Mouse (Mus musculus): ENCODE data around the gene Hmox1. TPM values are rescaled to one million over a fixed set of nuclear protein-coding genes. Genes with fewer than 3 reads are reported as not detected.

Gene Hmox1
- polyA plus RNA-seq, 1 experiment, result 24.1 TPM

DNA sequence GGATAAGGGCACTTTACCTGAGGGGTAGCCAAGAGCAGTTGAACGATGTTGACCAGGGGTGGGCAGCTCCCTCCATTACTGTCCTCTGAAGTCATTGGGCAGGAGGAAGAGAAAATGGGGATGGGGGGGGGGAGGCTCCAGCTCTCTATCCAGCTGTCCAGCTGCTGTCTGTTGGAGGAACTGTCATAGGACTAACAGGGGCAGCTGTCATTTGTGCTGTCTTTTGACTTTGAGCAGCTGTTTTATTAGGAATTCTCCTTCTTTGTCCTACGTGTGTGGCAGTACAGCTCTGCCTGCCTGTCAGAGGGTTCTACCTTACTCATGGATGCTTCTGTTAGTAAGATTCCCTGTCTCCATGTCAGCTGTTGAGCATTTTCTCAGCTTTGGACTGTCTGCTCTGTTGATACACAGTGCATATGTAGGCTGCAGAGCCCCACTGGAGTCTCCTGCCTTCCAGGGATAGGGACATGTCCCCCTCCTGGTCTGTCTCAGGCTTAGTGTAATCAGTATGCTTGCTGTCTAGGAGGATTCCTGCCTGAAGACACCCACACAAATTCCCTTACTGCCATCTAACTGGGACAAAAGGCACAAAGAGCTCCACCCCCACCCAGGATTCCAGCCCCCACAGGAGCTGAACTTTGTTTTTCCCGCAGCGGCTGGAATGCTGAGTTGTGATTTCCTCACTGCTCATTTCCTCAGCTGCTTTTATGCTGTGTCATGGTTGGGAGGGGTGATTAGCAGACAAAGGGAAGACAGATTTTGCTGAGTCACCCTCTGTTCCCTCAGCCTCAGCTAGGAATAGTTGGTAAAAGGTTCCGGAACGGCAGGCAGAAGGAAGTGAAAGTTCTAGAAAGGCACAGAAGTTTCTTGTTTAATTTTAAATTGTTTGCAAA lies 4.2 kb upstream of the Hmox1 start:
- DNase-seq (ENCODE audit: low spot score), result no peak

DNA sequence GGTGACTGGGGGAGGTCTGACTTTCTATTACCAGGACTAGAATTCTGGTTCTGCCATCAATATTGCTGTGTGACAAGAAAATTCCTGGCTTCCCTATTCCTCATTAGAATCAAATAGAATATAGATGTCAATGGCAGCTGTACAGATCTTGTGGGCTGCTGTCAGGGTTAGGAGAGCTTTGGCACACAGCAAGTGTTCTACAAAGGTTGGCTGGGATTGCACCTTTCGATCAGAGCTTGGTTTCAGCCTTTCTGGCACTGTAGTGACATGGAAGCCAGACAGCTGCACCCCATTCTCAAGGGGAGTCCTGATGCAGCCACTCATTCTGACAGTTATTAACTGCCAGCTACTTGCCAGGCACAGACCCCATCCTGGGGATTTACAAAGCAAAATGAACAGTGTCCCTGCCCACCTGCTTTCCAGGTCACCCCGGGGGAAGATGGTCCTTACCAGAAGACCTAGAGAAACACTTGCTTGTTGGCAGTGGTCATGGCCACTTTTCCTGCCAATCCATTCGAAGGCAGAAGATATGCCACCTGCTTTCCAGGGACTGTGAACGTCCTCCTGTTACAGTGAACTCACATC lies 2.5 kb upstream of the Hmox1 start:
- DNase-seq (ENCODE audit: low spot score), result no peak

DNA sequence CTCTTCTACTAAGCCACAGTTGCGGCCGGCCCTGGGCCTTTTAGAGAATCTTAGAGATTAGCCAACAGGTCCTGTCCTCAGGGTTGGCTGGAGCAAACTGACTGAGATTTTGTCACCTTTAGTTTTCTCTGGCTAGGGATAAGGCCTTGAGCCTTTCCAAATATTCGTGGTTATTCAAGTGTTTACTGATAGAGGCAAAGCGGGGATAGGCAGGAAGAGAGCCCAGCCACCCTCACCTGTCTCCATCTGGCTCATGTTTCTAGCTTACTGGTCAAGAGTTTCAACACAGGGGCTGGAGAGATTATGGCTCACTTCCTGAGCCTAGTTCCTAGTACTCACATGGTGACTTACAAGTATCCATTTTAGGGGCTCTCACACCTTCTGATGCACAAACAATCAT lies 9.5 kb downstream of the Hmox1 start:
- DNase-seq (ENCODE audit: low spot score), result no peak

DNA sequence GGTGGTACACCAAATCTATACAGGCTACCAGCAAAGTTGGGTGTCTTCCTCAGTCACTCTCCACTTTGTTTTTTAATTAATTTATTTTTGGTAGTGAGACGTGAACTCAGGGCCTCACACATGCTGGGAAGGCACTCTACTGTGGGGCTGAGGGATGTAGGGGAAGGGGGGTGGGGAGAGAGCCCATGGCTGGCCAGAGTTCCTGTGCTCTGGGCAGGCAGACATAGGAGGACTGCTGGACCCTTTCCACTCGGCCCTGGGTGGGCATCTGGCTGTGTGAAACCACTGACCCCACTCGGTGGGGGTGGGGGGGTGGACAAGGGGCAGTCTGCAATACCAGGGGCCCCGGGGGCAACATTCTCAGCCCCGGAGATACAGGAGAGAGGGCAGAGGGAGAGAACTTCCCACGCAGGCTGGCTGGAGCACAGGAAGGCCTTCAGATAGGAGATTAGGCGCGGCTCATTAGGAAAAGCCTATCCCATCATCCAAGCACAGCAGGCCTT lies 10.0 kb downstream of the Hmox1 start:
- DNase-seq (ENCODE audit: low spot score), result no peak

DNA sequence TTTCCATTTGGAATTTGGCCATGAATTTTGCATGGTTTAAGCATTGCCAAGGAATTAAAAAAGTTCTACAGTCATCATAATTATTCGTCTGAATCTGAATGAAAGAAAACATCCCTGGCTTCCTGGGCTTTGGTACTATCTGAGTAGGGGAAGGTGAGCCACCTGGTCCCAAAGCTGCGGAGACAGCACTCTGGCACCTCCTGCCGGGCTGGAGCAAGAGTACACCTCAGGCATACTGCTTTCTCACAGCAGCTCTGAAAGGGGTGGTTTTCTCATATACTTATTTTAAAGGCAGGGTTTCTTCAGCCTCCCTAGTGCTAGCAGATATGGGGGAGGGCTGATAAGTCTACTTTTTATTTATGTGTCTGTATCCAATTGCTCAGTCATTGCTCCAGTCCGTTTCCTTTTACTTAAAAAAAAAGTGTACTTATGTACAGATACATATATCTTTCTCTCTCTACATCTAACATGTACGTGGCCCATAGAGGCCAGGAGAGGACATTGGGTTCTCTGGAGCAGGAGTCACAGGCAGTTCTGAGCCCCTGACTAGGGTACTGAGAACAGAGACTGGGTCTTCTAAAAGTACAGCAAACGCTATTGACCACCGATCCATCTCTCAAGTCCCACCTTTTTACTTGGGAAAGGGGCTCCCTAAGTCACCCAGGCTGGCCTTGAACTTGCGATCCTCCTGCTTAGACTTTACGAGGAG lies 15.3 kb downstream of the Hmox1 start:
- DNase-seq (ENCODE audit: low spot score), result peak; percentile 53

DNA sequence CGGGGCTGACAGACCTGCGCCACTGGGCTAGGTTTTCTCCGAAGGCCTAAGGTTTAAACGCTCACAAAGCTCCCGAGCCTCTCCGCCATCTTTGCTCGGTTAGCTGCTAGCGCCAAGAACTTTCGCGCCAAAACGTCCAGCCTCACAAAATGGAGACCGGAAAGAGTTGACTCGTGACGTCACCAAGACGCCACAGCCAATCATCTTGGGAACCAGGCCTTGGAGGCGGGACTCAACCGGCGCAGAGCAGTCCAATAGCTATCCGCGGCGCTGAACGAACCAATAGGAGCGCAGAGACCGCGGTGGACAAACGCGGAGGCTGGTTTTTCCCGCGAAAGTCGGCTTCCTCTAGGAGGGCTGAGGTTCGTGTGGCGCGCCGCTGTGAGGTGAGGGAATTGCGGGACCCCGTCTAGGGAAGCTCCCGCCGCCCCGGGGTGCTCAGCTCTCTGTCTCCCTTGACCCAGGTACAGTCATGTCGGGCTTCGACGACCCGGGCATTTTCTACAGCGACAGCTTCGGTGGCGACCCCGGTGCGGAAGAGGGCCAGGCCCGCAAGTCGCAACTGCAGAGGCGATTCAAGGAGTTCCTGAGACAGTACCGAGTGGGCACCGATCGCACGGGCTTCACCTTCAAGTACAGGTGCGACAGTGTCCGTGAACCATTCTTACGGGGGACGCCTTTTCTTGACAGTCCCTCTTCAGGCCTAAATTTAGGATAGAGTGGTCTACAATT lies 16.0 kb downstream of the Hmox1 start, which contains the start of gene Mcm5:
Mcm5 (plus strand) TSS at position 334 of the 732 bp plus-strand sequence.
- DNase-seq (ENCODE audit: low spot score), result peak; percentile 92

DNA sequence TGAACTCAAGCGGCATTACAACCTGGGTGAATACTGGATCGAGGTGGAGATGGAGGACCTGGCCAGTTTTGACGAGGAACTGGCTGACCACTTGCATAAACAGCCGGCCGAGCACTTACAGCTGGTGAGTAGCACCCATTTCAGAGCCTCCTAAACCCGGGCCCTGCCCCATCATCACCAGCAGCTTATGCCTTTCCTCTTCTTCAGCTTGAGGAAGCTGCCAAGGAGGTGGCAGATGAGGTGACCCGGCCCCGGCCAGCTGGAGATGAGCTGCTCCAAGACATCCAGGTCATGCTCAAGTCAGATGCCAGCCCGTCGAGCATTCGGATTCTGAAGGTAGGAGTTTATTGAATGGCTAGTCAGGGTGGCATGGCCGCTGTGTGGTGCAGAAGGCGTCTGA lies 16.7 kb downstream of the Hmox1 start:
- DNase-seq (ENCODE audit: low spot score), result no peak

DNA sequence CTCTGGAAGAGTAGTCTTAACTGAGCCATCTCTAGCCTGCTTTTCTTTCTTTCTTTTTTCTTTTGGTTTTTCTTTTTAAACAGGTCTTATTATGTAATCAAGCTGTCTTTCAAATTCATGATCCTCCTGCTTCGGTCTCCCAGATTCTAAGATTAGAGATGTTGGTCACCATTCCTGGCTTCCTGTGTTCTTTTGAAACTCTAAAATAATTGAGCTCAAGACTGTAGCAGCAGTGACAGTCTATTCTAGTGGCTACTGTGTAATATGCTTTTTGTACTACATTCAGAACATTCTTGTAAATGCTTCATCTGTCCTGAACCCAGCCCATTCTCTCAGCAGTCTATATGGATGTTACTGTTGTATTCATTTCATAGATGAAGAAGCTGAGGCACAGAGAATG lies 25.1 kb downstream of the Hmox1 start:
- no peak for DNase-seq (ENCODE audit: low spot score)

DNA sequence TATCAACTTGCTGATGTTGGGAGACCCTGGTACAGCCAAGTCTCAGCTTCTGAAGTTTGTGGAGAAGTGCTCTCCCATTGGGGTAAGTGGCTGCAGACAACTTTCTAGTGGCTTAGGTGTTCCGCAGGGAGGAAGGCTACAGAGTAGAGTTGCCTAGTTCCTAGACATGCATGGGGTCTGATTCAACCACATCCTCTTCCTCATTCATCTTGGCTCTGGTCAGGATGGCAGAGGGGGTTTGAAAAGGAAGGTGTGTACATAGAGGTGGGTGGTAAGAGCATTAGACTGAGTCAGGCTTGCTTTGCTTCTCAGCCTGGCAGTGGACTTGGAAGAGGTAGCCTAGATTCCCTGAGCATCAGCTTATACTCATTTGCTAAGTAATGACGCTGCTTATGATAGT lies 25.9 kb downstream of the Hmox1 start:
- DNase-seq (ENCODE audit: low spot score), result no peak

DNA sequence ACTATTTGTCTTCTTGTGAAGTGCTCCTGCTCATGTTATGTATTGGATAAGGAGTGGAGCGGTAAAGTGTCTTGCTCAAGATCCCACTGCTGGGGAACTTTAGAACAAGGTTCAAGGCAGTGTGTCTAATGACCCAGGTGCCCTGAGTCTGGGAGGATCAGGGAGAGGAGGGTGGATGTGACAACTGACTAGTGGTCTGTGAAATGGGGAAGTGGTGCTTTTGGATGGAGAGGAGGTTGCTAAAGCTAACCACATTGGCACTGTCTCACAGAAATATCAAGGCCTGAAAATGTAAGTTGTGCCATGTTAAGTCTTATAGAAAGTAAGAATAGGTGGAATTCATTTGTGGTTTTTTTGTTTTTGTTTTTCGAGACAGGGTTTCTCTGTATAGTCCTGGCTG lies 26.3 kb downstream of the Hmox1 start:
- no peak for DNase-seq (ENCODE audit: low spot score)

DNA sequence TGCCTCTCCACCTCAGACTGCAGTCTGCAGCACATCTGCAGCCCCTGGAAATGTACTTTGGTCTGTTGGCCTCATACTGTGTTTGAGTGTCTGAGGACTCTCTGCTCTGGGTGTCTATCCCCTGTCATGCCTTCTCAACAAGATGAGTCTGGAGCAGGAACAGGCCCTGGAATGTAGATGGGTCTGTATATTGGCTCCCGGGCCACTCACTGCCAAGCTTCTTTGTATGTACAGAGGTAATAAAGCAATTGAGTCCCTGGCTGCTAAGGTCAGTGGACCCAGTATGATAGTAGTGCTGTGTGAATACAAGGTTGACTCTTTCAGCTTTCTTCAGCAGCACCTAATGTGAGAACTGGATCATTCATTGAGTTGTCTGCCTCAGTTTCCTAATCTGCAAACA lies 34.0 kb downstream of the Hmox1 start:
- no peak for DNase-seq (ENCODE audit: low spot score)

DNA sequence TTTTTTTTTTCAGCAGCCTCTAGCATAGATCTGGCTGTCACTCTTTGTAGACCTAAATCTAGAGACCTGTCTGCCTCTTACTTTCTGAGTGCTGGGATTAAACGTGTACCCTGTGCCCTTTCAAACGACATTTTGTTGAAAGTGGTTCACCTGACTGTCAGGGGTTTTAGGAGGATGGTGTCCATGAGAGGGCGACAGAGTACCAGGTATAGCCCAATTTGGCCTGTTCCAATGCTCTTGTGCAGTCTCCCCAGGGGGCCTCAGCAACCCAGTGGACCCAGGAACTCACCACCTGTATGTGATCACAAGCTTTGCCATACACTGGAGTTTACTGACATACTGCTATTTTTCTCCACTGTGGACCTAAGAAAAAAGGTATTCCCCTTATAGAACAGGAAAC lies 39.1 kb downstream of the Hmox1 start:
- DNase-seq (ENCODE audit: low spot score), result peak; percentile 30

DNA sequence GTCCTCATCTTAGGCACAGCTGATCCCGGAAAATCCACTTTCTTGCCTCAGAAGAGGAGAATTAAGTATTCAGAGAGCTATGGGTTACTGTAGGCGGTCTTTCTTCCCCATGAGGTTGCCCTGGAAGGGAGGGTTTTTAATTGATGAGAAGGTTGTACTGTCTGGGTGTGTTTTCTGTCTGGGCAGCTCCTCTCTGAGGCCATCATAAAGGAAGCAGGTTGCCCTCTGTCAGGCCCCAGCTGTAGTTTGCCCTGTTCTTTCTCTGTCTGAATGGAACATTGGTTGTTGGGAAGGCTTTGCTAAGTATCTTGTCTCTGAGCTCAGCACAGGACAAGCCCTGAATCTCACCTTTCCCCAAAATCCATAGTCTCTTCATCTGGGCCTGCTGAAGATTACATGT lies 40.0 kb downstream of the Hmox1 start:
- no peak for DNase-seq (ENCODE audit: low spot score)

DNA sequence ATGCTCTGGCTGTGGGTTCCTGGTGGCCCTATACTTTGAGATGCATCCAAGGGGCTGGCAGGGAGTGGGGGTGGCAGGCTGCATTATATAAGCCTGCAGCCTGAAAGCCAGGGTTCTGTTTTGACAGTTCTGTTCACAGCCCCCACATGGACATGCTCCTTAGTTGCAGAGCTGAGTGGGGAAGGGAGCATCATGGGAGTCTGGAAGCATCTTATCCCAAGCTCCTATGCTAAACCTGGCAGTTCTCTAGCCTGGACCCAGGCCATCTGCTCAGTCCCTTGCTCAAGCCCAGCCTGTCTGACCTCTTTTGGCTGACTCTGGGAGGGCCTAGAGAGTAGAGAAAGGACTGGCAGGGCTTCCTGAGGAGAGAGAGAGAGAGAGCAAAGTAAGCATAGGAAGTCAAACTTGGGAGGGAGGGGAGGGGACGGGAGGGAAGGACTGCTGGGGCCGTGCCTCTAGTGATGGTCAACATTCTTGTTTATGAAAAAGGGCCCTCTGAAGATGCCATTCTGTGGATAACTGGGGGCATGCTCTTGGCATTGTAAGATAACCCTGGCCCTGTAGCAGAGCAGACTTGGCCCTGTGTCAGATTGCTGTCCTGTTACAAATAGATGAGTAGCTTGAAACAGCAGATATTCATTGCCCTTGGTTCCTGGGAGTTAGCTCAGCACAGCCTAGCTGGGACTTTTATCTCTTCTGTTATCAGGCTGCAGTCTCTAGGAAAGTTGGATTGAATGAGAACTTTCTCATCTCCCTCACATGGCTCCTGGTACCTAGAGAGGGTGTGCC lies 41.4 kb downstream of the Hmox1 start:
- no peak for DNase-seq (ENCODE audit: low spot score)

DNA sequence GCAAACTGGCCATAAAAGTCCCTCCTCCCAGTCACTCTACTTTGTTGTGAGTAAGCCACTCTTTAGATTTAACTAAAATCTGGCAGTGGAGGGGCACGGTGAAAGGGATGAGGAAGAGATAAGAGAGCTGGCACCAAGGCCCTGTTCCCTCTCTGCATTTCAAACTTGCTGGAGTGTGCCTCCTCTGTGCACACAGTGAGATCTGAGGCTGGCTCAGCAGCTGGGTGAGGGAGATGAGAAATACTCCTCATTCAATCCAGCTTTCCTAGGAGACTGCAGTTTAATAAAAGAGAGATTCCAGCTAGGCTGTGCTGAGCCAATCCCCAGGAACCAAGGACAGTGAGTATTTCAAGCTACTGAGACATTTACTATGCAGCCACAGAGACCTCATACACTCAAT lies 42.3 kb downstream of the Hmox1 start:
- no peak for DNase-seq (ENCODE audit: low spot score)

DNA sequence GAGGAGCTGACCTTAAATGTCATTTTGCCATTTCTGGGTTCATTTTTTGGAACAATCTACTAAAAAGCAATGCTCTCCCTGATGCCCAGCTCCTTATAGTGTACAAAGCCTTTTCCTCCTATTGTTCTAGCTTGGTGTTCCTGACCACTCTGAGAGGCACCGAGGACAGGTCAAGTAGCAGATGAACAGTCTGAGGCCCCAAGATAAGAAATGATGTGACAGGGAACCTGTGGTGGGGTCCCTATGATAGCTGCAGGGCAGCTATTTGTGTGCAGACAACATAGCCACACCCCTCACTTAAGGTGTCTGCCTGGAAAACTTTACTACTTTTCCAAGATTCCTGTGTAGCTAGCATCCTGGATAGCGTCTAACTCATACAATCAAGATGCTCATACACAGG lies 42.8 kb downstream of the Hmox1 start:
- DNase-seq (ENCODE audit: low spot score), result no peak

DNA sequence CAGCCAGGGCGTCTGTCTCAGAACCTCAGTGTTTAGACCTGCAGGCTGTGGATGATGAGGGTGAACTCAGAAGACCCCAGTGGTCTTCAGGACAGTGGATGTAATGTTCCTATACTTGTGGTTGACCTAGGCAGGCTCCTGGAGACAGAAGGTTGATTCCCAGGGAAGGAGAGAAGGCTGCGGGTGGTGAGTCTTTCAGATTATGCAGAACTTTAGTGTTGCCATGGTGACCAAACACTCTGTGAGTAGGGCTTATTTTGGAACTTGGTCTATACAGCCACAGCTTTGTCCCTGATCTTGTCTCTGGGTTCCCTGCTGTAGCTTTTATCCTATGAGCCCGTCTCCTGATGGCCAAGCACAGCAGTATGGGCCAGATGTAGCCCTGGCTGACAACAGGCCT lies 44.1 kb downstream of the Hmox1 start:
- DNase-seq (ENCODE audit: low spot score), result no peak

All from urinary bladder, adult 2 months (tissue).